Mouse (Mus musculus) cerebellum, postnatal 25 days (tissue): Measurements from ENCODE around the gene Csk.
A peak's percentile ranks its signal among the peaks of the same experiment; 100 is the strongest.

Source experiments
- DNase-seq, 2 experiments: peaks; one replicate each; pipeline ENCODE4 v3.0.0; 2021; ENCODE audit warnings: mixed read lengths in 2 of 2

The Csk gene

GRCm38 (mm10) chr9:57653283-57653682 lies at the start of gene Csk:
Gene Csk (minus strand): TSS chr9:57653631.
- no peak for DNase-seq

- no peak for DNase-seq
Measured at GRCm38 (mm10) chr9:57698466-57699150, 45.2 kb upstream of the Csk start.

DNA sequence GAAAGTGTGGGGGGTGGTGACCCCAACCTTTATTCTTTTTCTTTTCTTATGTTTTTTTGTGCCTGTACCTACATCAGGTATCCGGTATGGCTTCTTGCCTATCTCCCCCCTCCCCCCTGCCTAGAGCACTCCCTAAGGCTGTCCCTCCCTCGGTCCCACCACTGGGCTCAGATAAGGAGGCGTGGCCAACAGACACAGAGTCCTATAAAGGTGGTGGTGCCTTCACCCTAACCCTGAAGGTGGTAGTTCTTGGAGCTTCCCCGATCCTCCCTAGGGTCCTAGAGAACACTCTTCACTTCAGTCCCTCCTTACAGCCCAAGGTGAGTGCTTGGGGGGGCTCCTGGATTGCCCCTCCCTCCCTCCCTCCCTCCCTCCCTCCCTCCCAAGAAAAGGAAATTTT lies 43.9 kb upstream of the Csk start:
- no peak for DNase-seq

GRCm38 (mm10) chr9:57696380-57697285 lies 43.2 kb upstream of the Csk start:
- DNase-seq = peak; percentile 76 to 83

DNA sequence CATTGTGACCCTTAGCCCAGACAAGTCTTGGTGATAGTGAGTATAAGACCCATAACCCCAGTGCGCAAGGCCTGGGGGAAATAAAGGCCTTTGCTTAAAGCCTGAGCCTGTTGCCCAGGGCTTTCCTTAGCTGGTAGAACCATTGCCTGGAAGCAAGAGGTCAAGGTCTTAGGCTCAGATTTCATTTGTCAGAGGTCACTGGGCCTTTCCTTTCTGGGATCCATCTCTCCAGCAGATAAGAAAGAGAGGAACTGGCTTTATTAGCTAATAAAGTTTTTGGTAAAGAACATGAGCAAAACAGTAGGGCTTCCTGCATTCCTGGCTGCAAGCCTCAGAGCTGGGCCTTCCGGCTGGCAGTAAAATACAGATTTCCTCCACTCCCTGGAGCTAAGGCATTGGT lies 40.7 kb upstream of the Csk start:
- no peak for DNase-seq

GRCm38 (mm10) chr9:57688606-57689005 lies 35.2 kb upstream of the Csk start:
- no peak for DNase-seq

- DNase-seq = no peak
Measured at GRCm38 (mm10) chr9:57688158-57688557, 34.7 kb upstream of the Csk start.

GRCm38 (mm10) chr9:57687751-57688150 lies 34.3 kb upstream of the Csk start, which contains the start of gene Cyp1a1:
Gene Cyp1a1 (plus strand): TSS chr9:57687928.
- no peak for DNase-seq

GRCm38 (mm10) chr9:57686011-57686410 lies 32.6 kb upstream of the Csk start:
- DNase-seq = no peak

GRCm38 (mm10) chr9:57683520-57683919 lies 30.1 kb upstream of the Csk start, which contains the start of gene Cyp1a2:
Gene Cyp1a2 (minus strand): TSS chr9:57683703.
- no peak for DNase-seq

DNA sequence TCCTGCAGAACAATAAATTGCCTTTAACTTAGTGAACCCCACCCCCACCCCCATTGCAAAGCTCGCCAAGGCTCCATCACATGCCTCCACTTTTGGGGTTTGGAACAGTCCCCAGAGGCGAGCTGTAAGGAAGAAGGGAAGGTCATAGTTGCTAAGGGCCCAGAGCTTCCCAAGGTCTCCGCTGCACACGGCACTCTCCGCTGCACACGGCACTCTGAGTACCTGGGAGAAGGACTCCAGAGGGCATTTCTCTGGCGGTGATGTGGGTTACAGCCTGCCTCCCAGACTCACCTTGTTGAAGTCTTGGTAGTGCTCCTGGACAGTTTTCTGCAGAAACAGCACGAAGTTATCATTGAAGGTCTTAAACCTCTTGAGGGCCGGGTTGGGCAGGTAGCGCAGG lies 28.0 kb upstream of the Csk start:
- DNase-seq = no peak

- DNase-seq = no peak
Measured at GRCm38 (mm10) chr9:57671500-57671899, 18.1 kb upstream of the Csk start.

DNA sequence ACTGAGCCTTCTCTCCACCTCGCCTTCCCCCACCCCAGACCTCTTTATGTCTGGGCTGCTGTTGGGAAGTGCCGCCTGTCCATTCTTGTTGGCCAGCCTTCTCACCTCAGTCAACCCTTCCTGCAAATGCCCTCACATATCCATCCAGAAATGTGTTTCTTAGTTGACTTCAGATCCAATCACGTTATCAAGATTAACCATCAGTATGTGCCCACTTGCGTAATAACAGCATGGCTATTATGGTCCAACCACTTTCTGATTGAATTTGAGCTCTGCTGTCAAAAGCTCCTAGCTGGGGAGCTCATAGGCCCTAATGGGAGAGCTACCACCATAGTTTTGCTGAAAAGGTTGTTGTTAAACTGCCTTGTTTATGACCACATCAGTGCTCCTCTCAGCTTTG lies 17.6 kb upstream of the Csk start:
- DNase-seq = no peak

GRCm38 (mm10) chr9:57669566-57669965 lies 16.1 kb upstream of the Csk start:
- DNase-seq = no peak

DNA sequence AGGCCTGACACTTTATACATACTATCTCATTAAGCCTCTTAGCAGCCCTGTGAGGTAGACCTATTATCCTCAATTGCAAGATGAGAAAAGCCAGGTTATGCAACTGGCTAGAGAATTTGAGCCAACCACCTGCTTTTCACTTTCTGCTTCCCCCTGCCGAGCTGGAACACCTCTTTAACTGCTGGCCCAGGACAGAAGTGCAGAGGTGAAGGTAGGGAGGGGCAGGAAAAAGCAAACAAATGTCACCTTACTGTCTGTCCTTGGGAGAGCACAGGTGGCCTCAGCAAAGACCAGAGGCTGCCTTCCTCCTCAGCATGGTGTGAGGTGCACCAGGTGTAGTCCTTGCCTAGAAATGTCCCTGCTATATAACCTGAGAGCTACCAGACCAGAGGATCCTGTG lies 14.8 kb upstream of the Csk start:
- no peak for DNase-seq

DNA sequence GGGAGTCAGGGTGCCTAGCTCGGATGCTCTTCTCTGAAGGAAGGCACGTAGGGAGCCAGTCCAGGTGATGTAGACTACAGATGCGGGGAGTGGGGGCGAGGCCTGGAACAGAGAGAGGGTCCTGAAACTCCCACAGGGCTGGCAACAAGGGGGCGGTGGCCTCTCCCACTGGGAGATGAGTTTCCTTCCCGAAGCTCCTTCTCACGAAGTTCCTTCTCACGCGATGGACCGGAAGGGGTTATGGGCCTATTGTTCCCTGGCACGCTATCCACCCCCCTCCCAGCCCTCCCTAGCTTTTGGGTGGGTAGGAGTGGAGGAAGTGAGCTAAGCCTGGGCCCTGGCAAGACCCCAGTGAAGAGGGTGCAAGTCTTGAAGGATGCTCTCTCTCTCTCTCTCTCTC lies 14.4 kb upstream of the Csk start:
- DNase-seq = no peak

- no peak for DNase-seq
Measured at GRCm38 (mm10) chr9:57667136-57667535, 13.7 kb upstream of the Csk start.

DNA sequence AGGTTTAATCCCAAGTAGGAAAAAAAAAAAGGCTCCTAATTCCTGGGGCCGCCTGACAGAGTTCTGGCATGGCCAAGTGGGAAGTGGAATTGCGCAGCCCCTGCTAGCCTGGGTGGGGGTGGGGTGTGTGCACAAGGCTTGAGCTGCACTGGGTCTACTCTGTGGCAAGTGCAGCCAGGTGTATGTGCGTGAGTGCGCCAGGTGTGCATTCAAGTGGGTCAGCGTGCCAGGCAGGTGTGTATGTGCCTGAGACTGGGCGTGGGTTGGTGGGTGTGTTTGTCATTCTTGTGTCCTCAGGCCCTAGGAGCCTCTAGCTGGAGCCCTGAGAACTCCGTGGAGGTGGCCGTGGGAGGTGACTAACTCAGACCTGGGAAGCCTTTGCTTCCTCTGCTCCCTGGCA lies 13.1 kb upstream of the Csk start:
- no peak for DNase-seq

- DNase-seq = no peak
Measured at GRCm38 (mm10) chr9:57664616-57665015, 11.2 kb upstream of the Csk start.

- no peak for DNase-seq
Measured at GRCm38 (mm10) chr9:57661552-57661951, 8.1 kb upstream of the Csk start.

- no peak for DNase-seq
Measured at GRCm38 (mm10) chr9:57660501-57660900, 7.1 kb upstream of the Csk start.

DNA sequence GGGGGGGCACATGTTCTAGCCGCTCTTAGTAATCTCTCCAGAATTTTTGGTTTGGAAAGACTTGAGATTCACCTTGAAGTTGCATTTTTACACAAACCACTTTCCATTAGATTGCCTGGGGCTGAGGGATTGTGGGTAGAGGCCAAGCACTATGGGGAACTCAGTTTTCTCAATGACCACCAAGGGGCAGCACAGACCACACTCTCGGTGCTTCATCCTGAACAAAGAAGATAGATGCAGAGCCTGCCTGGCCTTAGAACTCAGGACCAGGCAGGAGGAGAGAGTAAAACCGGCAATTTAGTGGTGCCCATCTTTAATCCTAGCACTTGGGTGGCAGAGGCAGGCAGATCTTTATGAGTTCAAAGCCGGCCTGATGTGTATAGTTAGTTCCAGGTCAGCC lies 6.3 kb upstream of the Csk start:
- peak; percentile 81 to 85 for DNase-seq

DNA sequence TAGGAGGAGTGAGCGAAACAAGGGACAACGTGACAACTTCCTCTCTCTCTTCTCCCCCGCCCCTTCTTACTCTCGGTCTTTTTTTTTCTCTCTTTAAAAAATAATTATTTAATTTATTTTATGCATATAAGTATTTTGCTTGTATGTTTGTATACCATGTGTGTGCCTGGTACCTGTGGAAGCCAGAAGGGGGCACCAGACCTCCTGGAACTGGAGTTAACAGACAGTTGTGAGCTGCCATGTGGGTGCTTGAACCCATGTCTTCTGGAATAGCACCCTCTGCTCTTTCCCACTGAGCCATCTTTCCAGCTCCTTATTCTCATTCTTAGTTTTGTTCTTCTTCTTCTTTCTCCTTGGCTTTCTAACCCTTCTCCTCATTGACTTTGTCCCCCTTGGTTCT lies 5.5 kb upstream of the Csk start:
- DNase-seq = no peak

DNA sequence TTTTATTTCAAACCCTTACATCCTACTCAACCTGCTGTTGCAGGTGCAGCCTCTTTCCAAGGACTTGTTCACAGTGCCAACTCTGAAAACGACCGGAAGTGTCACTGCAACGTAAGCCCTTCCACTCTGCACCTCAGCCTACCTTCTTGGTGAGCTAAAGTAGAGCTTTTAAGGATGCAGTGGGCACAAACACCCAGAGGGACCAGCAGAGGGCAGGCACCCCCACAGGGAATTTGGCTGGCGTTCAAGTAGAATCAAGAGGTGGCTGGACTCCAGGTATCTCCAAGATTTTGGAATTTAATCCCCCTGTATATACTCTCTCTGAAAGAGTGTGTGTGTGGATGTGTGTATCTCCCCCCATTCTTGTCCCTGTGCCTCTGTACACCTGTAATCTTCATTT lies 4.4 kb upstream of the Csk start:
- no peak for DNase-seq
